Mouse (Mus musculus) CH12.LX (cell line): ENCODE data around the gene Gm20547.

Experiments used
- CTCF ChIP-seq, 2 experiments: IDR thresholded peaks in 1 of 2; conservative IDR thresholded peaks in 1 of 2; 2 replicates each; pipeline ENCODE4 v1.5.1; 2011 to 2012; ENCODE audit warnings: low read depth in 2 of 2, low read length in 2 of 2, improper control_type of control experiment in 1 of 2, inconsistent platforms in 1 of 2, mild to moderate bottlenecking in 1 of 2, moderate library complexity in 1 of 2
- E2F4 ChIP-seq: IDR thresholded peaks from 2 replicates; pipeline ENCODE4 v1.6.1; 2011; ENCODE audit warnings: low read depth, low read length, improper control_type of control experiment; ENCODE audit not compliant: insufficient replicate concordance
- KAT2A ChIP-seq: IDR thresholded peaks from 2 replicates; pipeline ENCODE4 v1.6.1; 2012; ENCODE audit warnings: low read length, improper control_type of control experiment, inconsistent platforms; ENCODE audit not compliant: insufficient replicate concordance
- MAX ChIP-seq: IDR thresholded peaks from 2 replicates; pipeline ENCODE4 v1.6.1; 2011; ENCODE audit warnings: low read length, improper control_type of control experiment
- MEF2A ChIP-seq: IDR thresholded peaks from 2 replicates; pipeline ENCODE4 v1.6.1; 2014; ENCODE audit warnings: low read depth, mild to moderate bottlenecking, inconsistent platforms, low read length, improper control_type of control experiment, borderline replicate concordance
- MXI1 ChIP-seq: IDR thresholded peaks from 2 replicates; pipeline ENCODE4 v1.6.1; 2011; ENCODE audit warnings: mild to moderate bottlenecking, low read depth, low read length, improper control_type of control experiment
- SIN3A ChIP-seq: IDR thresholded peaks from 2 replicates; pipeline ENCODE4 v1.6.1; 2012; ENCODE audit warnings: low read length, improper control_type of control experiment, inconsistent platforms
- UBTF ChIP-seq: IDR thresholded peaks from 2 replicates; pipeline ENCODE4 v1.6.1; 2012; ENCODE audit warnings: low read depth, mild to moderate bottlenecking, inconsistent platforms, low read length, improper control_type of control experiment, moderate library complexity
- ZC3H11A ChIP-seq: IDR thresholded peaks from 2 replicates; pipeline ENCODE4 v1.6.1; 2012; ENCODE audit warnings: low read depth, mild to moderate bottlenecking, inconsistent platforms, low read length, improper control_type of control experiment

DNA sequence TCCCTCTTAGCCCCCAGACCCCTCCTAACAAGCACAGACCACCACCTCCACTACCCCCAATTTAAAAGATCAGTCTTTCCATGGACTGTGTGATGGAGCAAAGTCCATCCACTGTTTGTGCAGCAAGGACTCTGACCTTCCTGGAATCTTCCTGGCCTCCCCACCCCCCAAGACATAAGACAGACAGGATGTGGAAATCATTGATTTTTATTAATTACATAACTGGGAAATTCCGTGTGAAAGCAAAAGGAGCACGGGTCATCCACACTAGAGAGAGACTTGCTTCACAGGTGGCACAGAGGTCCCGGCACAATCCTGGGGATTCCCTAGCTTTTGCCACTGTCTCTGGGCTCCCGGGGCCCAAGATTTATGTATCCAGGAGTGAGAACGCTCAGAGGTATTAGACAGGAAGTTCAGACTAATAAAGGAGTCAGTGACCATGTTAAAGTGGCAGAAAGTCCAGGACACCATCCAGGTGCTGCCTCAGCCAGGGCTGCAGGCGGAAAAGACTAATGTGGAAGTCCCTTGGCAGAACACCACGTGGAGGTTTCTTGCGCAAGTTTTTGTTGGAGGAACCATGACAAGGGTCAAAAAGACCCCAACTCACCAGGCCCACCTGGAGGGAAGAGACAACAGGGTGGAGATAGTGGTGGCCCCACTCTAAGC lies 19.3 kb downstream of the Gm20547 start, which contains the start of gene Cfb:
- no peak for TF ChIP-seq E2F4
- no peak for TF ChIP-seq CTCF (conservative IDR thresholded peaks at IDR 0.05 in 1 of 2, IDR thresholded peaks at IDR 0.05 in 1 of 2; ENCODE audit: low read depth in 2 of 2, low read length in 2 of 2)
- no peak for TF ChIP-seq ZC3H11A
- TF ChIP-seq MXI1: no peak
- no peak for TF ChIP-seq MEF2A
- no peak for TF ChIP-seq SIN3A
- no peak for TF ChIP-seq KAT2A
- TF ChIP-seq UBTF: no peak
- no peak for TF ChIP-seq MAX
